Mouse (Mus musculus) midbrain, embryonic 16.5 days (tissue): ENCODE data around the gene Unc13a. TPM values are rescaled to one million over a fixed set of nuclear protein-coding genes. Genes with fewer than 3 reads are reported as not detected.
A peak's percentile ranks its signal among the peaks of the same experiment; 100 is the strongest.

Experiments
- ATAC-seq: fragments of 200-750 bp; cut with Nextera tagmentation; 2 replicates; pipeline ENCODE4 v1.8.0; 2017; ENCODE audit warnings: moderate TSS enrichment
- H3K27ac ChIP-seq: fragments of 300-500 bp; sonication (generic); 2 replicates; pipeline ENCODE4 v1.5.1; 2014; ENCODE audit warnings: mild to moderate bottlenecking, low read length, mixed read lengths
- H3K27me3 ChIP-seq: fragments of 300-500 bp; sonication (generic); 2 replicates; pipeline ENCODE4 v1.6.1; 2014; ENCODE audit warnings: low read depth, low read length, mixed read lengths; ENCODE audit not compliant: control insufficient read depth, insufficient read depth
- H3K36me3 ChIP-seq: fragments of 300-500 bp; sonication (generic); 2 replicates; pipeline ENCODE4 v1.6.1; 2014; ENCODE audit warnings: mild to moderate bottlenecking, low read length, moderate library complexity, mixed read lengths; ENCODE audit not compliant: control insufficient read depth, insufficient read depth
- H3K4me1 ChIP-seq: fragments of 300-500 bp; sonication (generic); 2 replicates; pipeline ENCODE4 v1.6.1; 2014; ENCODE audit warnings: mild to moderate bottlenecking, low read length, mixed read lengths; ENCODE audit not compliant: control insufficient read depth, insufficient read depth
- H3K4me2 ChIP-seq: fragments of 300-500 bp; sonication (generic); 2 replicates; pipeline ENCODE4 v1.6.1; 2014; ENCODE audit warnings: mild to moderate bottlenecking, low read length, mixed read lengths
- H3K4me3 ChIP-seq: fragments of 300-500 bp; sonication (generic); 2 replicates; pipeline ENCODE4 v1.5.1; 2014; ENCODE audit warnings: low read depth, mild to moderate bottlenecking, low read length, moderate library complexity, mixed read lengths
- H3K9ac ChIP-seq: fragments of 300-500 bp; sonication (generic); 2 replicates; pipeline ENCODE4 v1.6.1; 2014; ENCODE audit warnings: low read depth, low read length, mixed read lengths
- H3K9me3 ChIP-seq: fragments of 300-500 bp; sonication (generic); replicated peaks from 2 replicates; pipeline ENCODE4 v1.6.1; 2014; ENCODE audit warnings: mild to moderate bottlenecking, low read length, mixed read lengths; ENCODE audit not compliant: control insufficient read depth, poor library complexity, severe bottlenecking
- WGBS: fragments of 180-500 bp; shearing (Covaris S2); extraction: QIAGEN DNeasy Blood & Tissue Kit; methylation state at CpG from one replicate; pipeline ENCODE4 v1.1.7; 2014; 5-methylcytosine and 5-hydroxymethylcytosine counted together
- polyA plus RNA-seq: library from polyadenylated mRNA; unstranded; fragments of >200 nt; fragmentation: Nextera tagmentation; extraction: Ambion mirVana; gene quantifications from 2 replicates; pipeline ENCODE4 v1.2.1, GENCODE M21; 2015

The Unc13a gene
- polyA plus RNA-seq, 1 experiment from 2014 or later, result 23.5 TPM

DNA sequence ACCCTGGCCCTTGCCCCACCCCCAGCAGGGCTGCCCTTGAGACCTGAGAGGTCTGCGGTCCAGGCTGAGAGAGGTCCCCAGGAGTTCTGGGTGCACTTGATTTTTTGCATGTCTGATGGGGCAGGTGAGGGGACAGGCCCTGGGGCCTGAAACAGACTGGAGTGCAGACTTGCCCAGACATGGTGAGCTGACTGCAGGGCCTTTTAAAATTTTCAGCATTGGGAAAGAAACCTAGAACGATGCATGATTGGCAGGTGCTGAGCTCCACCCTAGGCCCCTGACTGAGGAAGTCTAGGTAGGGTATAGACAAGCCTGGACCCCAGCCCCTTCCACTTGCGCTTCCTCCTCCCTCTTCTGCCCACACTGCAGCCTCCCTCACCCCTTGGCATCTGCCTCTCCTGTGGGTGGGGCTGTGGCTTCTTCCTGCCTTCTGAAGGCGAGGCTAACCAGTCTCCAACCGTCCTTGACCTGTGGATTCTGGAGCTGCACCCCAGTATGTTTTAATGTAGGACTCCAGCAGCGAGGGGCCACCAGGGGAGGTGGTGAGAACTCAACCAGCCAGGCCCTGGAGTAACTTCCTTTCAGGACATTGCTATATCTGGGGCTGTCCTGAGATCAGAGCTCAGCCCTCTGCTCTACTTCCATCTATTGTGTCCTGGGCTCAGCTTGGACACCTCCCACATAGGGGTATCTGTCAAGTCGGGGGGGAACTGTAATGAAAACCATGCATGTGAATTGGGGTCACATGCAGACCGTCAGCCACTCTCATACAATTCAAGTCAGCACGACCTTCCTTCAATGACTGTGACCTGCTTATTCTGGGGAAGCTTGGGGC lies 44.1 kb downstream of the Unc13a start:
- Histone ChIP-seq H3K4me1 (peaks cover 14% of the 10 kb centered on the region), H3K4me3 (no peak overlapping the region), H3K27ac (no peak overlapping the region), H3K4me2 (no peak overlapping the region), H3K36me3 (peaks cover 14% of the 10 kb centered on the region), H3K27me3 (peaks cover 5% of the 10 kb centered on the region; the same call in 1 of the 2 replicates), H3K9me3 (no peaks in the 10 kb centered on the region), H3K9ac (no peak overlapping the region)
- WGBS, result 50% methylated on average over 9 of the region's 9 CpGs
- ATAC-seq, result no peak

GRCm38 (mm10) chr8:71626753-71627152 lies 44.8 kb downstream of the Unc13a start:
- Histone ChIP-seq H3K4me3 (no peak overlapping the region), H3K27me3 (peaks cover 3% of the 10 kb centered on the region; the same call in 1 of the 2 replicates), H3K4me1 (peaks cover 14% of the 10 kb centered on the region), H3K9me3 (no peaks in the 10 kb centered on the region), H3K36me3 (peaks cover 22% of the 10 kb centered on the region), H3K27ac (no peak overlapping the region), H3K4me2 (no peak overlapping the region), H3K9ac (no peak overlapping the region)
- ATAC-seq, result no peak
- WGBS, result 90% methylated on average over 9 of the region's 9 CpGs

DNA sequence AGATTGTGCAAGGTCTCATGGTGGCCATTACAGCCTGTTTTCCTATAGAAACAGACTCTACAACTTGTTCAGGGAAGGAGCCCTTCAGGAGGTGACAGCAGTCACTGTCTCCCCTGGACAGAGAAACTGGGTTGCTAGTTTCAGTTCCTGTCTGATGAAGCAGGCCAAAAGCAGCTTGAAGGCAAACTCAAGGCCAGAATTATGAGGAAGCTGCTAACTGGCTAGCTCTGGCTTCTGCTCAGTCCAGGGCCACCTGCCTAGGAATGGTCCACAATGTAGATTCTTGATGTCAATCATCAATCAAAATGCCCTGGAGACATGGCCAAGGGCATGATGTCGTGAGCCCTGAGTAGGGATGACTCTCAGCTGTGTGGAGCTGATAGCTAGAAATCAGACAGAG lies 46.5 kb downstream of the Unc13a start:
- Histone ChIP-seq H3K4me1 (peaks cover 13% of the 10 kb centered on the region), H3K9ac (no peak overlapping the region), H3K27me3 (no peaks in the 10 kb centered on the region; the same call in 1 of the 2 replicates), H3K4me3 (no peak overlapping the region), H3K4me2 (no peak overlapping the region), H3K36me3 (peaks cover 33% of the 10 kb centered on the region), H3K27ac (no peak overlapping the region), H3K9me3 (no peaks in the 10 kb centered on the region)
- WGBS, result 76% methylated on average over 1 of the region's 1 CpGs
- no peak for ATAC-seq

DNA sequence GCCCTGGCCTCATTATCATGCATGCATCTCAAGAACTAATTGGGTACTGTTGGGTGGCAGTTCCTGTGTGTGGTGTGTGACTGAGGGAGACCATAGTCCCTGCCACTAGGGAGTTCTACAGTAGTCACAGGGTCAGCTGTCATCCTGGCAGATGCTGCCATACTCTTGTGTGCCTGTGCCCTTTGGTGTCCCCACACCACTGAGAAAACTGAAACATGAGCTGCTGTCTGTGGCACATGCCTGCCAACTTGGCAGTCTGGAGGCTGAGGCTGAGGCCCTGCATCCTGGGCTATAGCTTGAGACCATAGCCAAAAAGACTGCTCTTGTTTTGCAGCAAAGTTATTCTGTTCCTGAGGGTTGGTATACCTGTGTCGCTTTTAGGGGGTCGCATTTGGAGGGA lies 51.8 kb downstream of the Unc13a start:
- H3K36me3 ChIP-seq, result peaks cover 67% of the 10 kb centered on the region
- H3K9ac ChIP-seq, result no peak overlapping the region
- H3K4me2 ChIP-seq, result no peak overlapping the region
- H3K9me3 ChIP-seq, result no peaks in the 10 kb centered on the region
- 97% methylated on average over 2 of the region's 2 CpGs for WGBS
- H3K4me1 ChIP-seq, result no peaks in the 10 kb centered on the region
- ATAC-seq, result no peak
- no peak overlapping the region for H3K4me3 ChIP-seq
- H3K27ac ChIP-seq, result no peak overlapping the region
- no peaks in the 10 kb centered on the region for H3K27me3 ChIP-seq

GRCm38 (mm10) chr8:71613418-71613817 lies 58.1 kb downstream of the Unc13a start:
- Histone ChIP-seq H3K36me3 (peaks cover 23% of the 10 kb centered on the region), H3K27ac (no peak overlapping the region), H3K9me3 (no peaks in the 10 kb centered on the region), H3K27me3 (no peaks in the 10 kb centered on the region), H3K4me1 (peaks cover 9% of the 10 kb centered on the region), H3K4me3 (no peak overlapping the region), H3K4me2 (no peak overlapping the region), H3K9ac (no peak overlapping the region)
- WGBS, result 74% methylated on average over 4 of the region's 4 CpGs
- ATAC-seq, result no peak

GRCm38 (mm10) chr8:71612141-71612540 lies 59.4 kb downstream of the Unc13a start:
- no peak overlapping the region for H3K27ac ChIP-seq
- 33% methylated on average over 5 of the region's 5 CpGs for WGBS
- no peak for ATAC-seq

GRCm38 (mm10) chr8:71610822-71611651 lies 60.5 kb downstream of the Unc13a start, which contains the start of gene Colgalt1:
Gene Colgalt1, plus strand, starts transcription at chr8:71610998.
- peaks cover 9% of the 10 kb centered on the region; the same call in 1 of the 2 replicates for H3K36me3 ChIP-seq

More at GRCm38 (mm10) chr8:71612141-71612540, 59.4 kb downstream of the Unc13a start:
- Histone ChIP-seq H3K9me3 (no peaks in the 10 kb centered on the region), H3K4me3 (peak overlapping the region; percentile 83), H3K36me3 (peaks cover 11% of the 10 kb centered on the region), H3K27me3 (no peaks in the 10 kb centered on the region), H3K4me2 (peak overlapping the region; percentile 75), H3K4me1 (peaks cover 9% of the 10 kb centered on the region), H3K9ac (peak overlapping the region; percentile 89)

GRCm38 (mm10) chr8:71604021-71604420 lies 67.5 kb downstream of the Unc13a start:
- Histone ChIP-seq H3K36me3 (no peaks in the 10 kb centered on the region), H3K4me1 (peaks cover 9% of the 10 kb centered on the region; the same call in 1 of the 2 replicates), H3K9ac (no peak overlapping the region), H3K27me3 (peaks cover 38% of the 10 kb centered on the region), H3K4me2 (no peak overlapping the region), H3K4me3 (no peak overlapping the region), H3K27ac (no peak overlapping the region), H3K9me3 (no peaks in the 10 kb centered on the region)
- WGBS, result 53% methylated on average over 7 of the region's 7 CpGs
- ATAC-seq, result no peak

More at GRCm38 (mm10) chr8:71610822-71611651, 60.5 kb downstream of the Unc13a start, which contains the start of gene Colgalt1:
- peak within 1 kb of the TSS; percentile 89 for H3K27ac ChIP-seq
- peaks cover 9% of the 10 kb centered on the region for H3K4me1 ChIP-seq
- peak within 1 kb of the TSS; percentile 75 for H3K4me2 ChIP-seq
- under 1% methylated on average over 68 of the region's 82 CpGs for WGBS
- no peaks in the 10 kb centered on the region for H3K9me3 ChIP-seq
- H3K9ac ChIP-seq, result peak within 1 kb of the TSS; percentile 89
- H3K27me3 ChIP-seq, result no peaks in the 10 kb centered on the region
- H3K4me3 ChIP-seq, result peak within 1 kb of the TSS; percentile 83
- ATAC-seq, result peak; percentile 99
